Mouse (Mus musculus) midbrain, embryonic 16.5 days (tissue): ENCODE results near the gene Gm10563. TPM values are rescaled to one million over a fixed set of nuclear protein-coding genes. Genes with fewer than 3 reads are reported as not detected.

Experiments used
- ATAC-seq: fragments of 200-750 bp; cut with Nextera tagmentation; 2 replicates; pipeline ENCODE4 v1.8.0; 2017; ENCODE audit warnings: moderate TSS enrichment
- H3K27ac ChIP-seq: fragments of 300-500 bp; sonication (generic); 2 replicates; pipeline ENCODE4 v1.5.1; 2014; ENCODE audit warnings: mild to moderate bottlenecking, low read length, mixed read lengths
- H3K27me3 ChIP-seq: fragments of 300-500 bp; sonication (generic); 2 replicates; pipeline ENCODE4 v1.6.1; 2014; ENCODE audit warnings: low read depth, low read length, mixed read lengths; ENCODE audit not compliant: control insufficient read depth, insufficient read depth
- H3K36me3 ChIP-seq: fragments of 300-500 bp; sonication (generic); 2 replicates; pipeline ENCODE4 v1.6.1; 2014; ENCODE audit warnings: mild to moderate bottlenecking, low read length, moderate library complexity, mixed read lengths; ENCODE audit not compliant: control insufficient read depth, insufficient read depth
- H3K4me1 ChIP-seq: fragments of 300-500 bp; sonication (generic); 2 replicates; pipeline ENCODE4 v1.6.1; 2014; ENCODE audit warnings: mild to moderate bottlenecking, low read length, mixed read lengths; ENCODE audit not compliant: control insufficient read depth, insufficient read depth
- H3K4me2 ChIP-seq: fragments of 300-500 bp; sonication (generic); 2 replicates; pipeline ENCODE4 v1.6.1; 2014; ENCODE audit warnings: mild to moderate bottlenecking, low read length, mixed read lengths
- H3K4me3 ChIP-seq: fragments of 300-500 bp; sonication (generic); 2 replicates; pipeline ENCODE4 v1.5.1; 2014; ENCODE audit warnings: low read depth, mild to moderate bottlenecking, low read length, moderate library complexity, mixed read lengths
- H3K9ac ChIP-seq: fragments of 300-500 bp; sonication (generic); 2 replicates; pipeline ENCODE4 v1.6.1; 2014; ENCODE audit warnings: low read depth, low read length, mixed read lengths
- H3K9me3 ChIP-seq: fragments of 300-500 bp; sonication (generic); replicated peaks from 2 replicates; pipeline ENCODE4 v1.6.1; 2014; ENCODE audit warnings: mild to moderate bottlenecking, low read length, mixed read lengths; ENCODE audit not compliant: control insufficient read depth, poor library complexity, severe bottlenecking
- WGBS: fragments of 180-500 bp; shearing (Covaris S2); extraction: QIAGEN DNeasy Blood & Tissue Kit; methylation state at CpG from one replicate; pipeline ENCODE4 v1.1.7; 2014; 5-methylcytosine and 5-hydroxymethylcytosine counted together
- polyA plus RNA-seq: library from polyadenylated mRNA; unstranded; fragments of >200 nt; fragmentation: Nextera tagmentation; extraction: Ambion mirVana; gene quantifications from 2 replicates; pipeline ENCODE4 v1.2.1, GENCODE M21; 2015

Gm10563 gene
- polyA plus RNA-seq, 1 experiment from 2014 or later: not detected

- no peaks in the 10 kb centered on the region for H3K9me3 ChIP-seq
- H3K9ac ChIP-seq: no peak overlapping the region
- no peak overlapping the region for H3K4me3 ChIP-seq
- H3K27me3 ChIP-seq: no peaks in the 10 kb centered on the region
- no peak overlapping the region for H3K27ac ChIP-seq
- no peak overlapping the region for H3K4me2 ChIP-seq
- 47% methylated on average over 1 of the region's 1 CpGs for WGBS
- no peak for ATAC-seq
- H3K36me3 ChIP-seq: peaks cover 12% of the 10 kb centered on the region
- no peaks in the 10 kb centered on the region for H3K4me1 ChIP-seq
Measured at GRCm38 (mm10) chr4:155593780-155594179, 51.4 kb downstream of the Gm10563 start.

GRCm38 (mm10) chr4:155591012-155591719 is 54.0 kb downstream of the Gm10563 start:
- no peak for ATAC-seq
- no peaks in the 10 kb centered on the region for H3K4me1 ChIP-seq
- no peak overlapping the region for H3K9ac ChIP-seq
- H3K27me3 ChIP-seq: no peaks in the 10 kb centered on the region
- peaks cover 24% of the 10 kb centered on the region for H3K36me3 ChIP-seq
- WGBS: 88% methylated on average over 7 of the region's 7 CpGs
- H3K9me3 ChIP-seq: no peaks in the 10 kb centered on the region
- H3K27ac ChIP-seq: no peak overlapping the region
- no peak overlapping the region for H3K4me2 ChIP-seq
- H3K4me3 ChIP-seq: no peak overlapping the region

DNA sequence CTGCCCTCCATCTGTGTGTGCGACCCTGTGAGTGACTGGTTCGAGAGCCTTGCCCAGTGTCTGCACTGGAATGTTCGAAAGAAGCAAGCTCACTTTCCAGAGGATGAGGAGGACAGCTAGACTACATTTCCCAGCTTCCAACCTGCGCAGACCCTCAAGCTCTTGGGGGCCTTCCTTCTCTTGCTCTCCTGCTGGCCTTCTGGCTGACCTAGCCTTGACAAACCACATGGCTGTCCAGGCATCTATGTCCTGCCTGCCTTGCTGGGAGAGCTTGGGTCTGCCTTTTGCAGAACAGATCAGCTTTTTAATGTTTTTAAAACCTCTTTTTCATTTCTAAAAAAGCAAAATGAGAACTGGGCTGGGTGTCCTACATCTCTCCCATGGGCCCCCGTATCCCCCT is 55.9 kb downstream of the Gm10563 start:
- peaks cover 39% of the 10 kb centered on the region for H3K36me3 ChIP-seq
- no peak overlapping the region for H3K27ac ChIP-seq
- WGBS: 94% methylated on average over 5 of the region's 5 CpGs

GRCm38 (mm10) chr4:155582279-155582905 is 62.8 kb downstream of the Gm10563 start:
- no peak overlapping the region for H3K4me3 ChIP-seq
- no peak for ATAC-seq
- no peak overlapping the region for H3K9ac ChIP-seq
- no peak overlapping the region for H3K4me2 ChIP-seq
- H3K9me3 ChIP-seq: no peaks in the 10 kb centered on the region
- H3K27me3 ChIP-seq: no peaks in the 10 kb centered on the region
- 90% methylated on average over 6 of the region's 6 CpGs for WGBS
- no peak overlapping the region for H3K27ac ChIP-seq
- H3K36me3 ChIP-seq: peaks cover 29% of the 10 kb centered on the region
- H3K4me1 ChIP-seq: no peaks in the 10 kb centered on the region

More for the DNA sequence above, 55.9 kb downstream of the Gm10563 start:
- H3K9ac ChIP-seq: no peak overlapping the region
- H3K4me1 ChIP-seq: no peaks in the 10 kb centered on the region
- H3K4me3 ChIP-seq: no peak overlapping the region
- no peaks in the 10 kb centered on the region for H3K27me3 ChIP-seq
- no peak overlapping the region for H3K4me2 ChIP-seq
- no peaks in the 10 kb centered on the region for H3K9me3 ChIP-seq
- ATAC-seq: no peak

GRCm38 (mm10) chr4:155580420-155580819 is 64.8 kb downstream of the Gm10563 start:
- no peak for ATAC-seq
- Histone ChIP-seq H3K4me1 (no peaks in the 10 kb centered on the region), H3K4me3 (no peak overlapping the region), H3K27ac (no peak overlapping the region), H3K36me3 (peaks cover 24% of the 10 kb centered on the region), H3K4me2 (no peak overlapping the region), H3K27me3 (no peaks in the 10 kb centered on the region), H3K9ac (no peak overlapping the region), H3K9me3 (no peaks in the 10 kb centered on the region)
- 29% methylated on average over 1 of the region's 1 CpGs for WGBS

- ATAC-seq: no peak
- H3K27me3 ChIP-seq: no peaks in the 10 kb centered on the region
- no peak overlapping the region for H3K4me3 ChIP-seq
- H3K9me3 ChIP-seq: no peaks in the 10 kb centered on the region
- 89% methylated on average over 7 of the region's 7 CpGs for WGBS
- no peak overlapping the region for H3K27ac ChIP-seq
- H3K4me1 ChIP-seq: no peaks in the 10 kb centered on the region
- H3K36me3 ChIP-seq: peaks cover 7% of the 10 kb centered on the region; the same call in 1 of the 2 replicates
- H3K4me2 ChIP-seq: no peak overlapping the region
- no peak overlapping the region for H3K9ac ChIP-seq
Measured at GRCm38 (mm10) chr4:155578336-155579125, 66.7 kb downstream of the Gm10563 start.

DNA sequence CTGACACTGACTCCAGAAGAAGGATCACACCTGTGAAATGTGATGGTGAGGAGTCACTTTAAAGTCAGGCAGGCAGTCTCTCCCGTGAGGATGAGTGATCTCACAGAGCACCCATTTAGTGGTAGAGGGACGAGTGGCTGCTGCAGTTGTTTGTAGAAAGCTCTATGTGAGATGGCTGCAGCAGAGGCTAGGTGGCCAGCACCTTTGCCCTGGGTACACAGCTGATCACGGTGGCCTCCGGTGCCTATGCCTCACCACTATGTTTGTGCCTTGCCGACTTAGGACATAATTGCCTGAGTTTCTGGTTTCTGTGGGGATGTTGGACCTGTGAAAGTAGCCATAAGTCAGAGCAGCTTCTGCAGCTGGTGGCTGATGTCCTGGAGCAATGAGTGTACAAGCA is 67.5 kb downstream of the Gm10563 start:
- ATAC-seq: no peak
- Histone ChIP-seq H3K4me1 (no peaks in the 10 kb centered on the region), H3K4me2 (no peak overlapping the region), H3K27me3 (no peaks in the 10 kb centered on the region), H3K9me3 (no peaks in the 10 kb centered on the region), H3K9ac (no peak overlapping the region), H3K27ac (no peak overlapping the region), H3K36me3 (peaks cover 7% of the 10 kb centered on the region; the same call in 1 of the 2 replicates), H3K4me3 (no peak overlapping the region)
- WGBS: 93% methylated on average over 5 of the region's 5 CpGs

- H3K4me3 ChIP-seq: no peak overlapping the region
- no peak for ATAC-seq
- WGBS: 98% methylated on average over 9 of the region's 9 CpGs
- no peaks in the 10 kb centered on the region for H3K9me3 ChIP-seq
- H3K27ac ChIP-seq: no peak overlapping the region
- no peak overlapping the region for H3K9ac ChIP-seq
- peaks cover 7% of the 10 kb centered on the region; the same call in 1 of the 2 replicates for H3K36me3 ChIP-seq
- H3K4me1 ChIP-seq: no peaks in the 10 kb centered on the region
- no peaks in the 10 kb centered on the region for H3K27me3 ChIP-seq
- no peak overlapping the region for H3K4me2 ChIP-seq
Measured at GRCm38 (mm10) chr4:155577132-155577531, 68.1 kb downstream of the Gm10563 start.

GRCm38 (mm10) chr4:155575521-155575920 is 69.7 kb downstream of the Gm10563 start:
- Histone ChIP-seq H3K9me3 (no peaks in the 10 kb centered on the region), H3K9ac (no peak overlapping the region), H3K4me2 (no peak overlapping the region), H3K36me3 (peaks cover 7% of the 10 kb centered on the region; the same call in 1 of the 2 replicates), H3K4me1 (no peaks in the 10 kb centered on the region), H3K27me3 (no peaks in the 10 kb centered on the region), H3K27ac (no peak overlapping the region), H3K4me3 (no peak overlapping the region)
- ATAC-seq: no peak
- 87% methylated on average over 8 of the region's 8 CpGs for WGBS
